Mouse (Mus musculus) G1E (cell line): Measurements from ENCODE around the gene Actn1.

Experiments used
- CTCF ChIP-seq: IDR thresholded peaks from 2 replicates; pipeline ENCODE4 v1.5.1; 2012; ENCODE audit warnings: low read depth, low read length, inconsistent platforms, mixed read lengths
- GATA1 ChIP-seq: IDR thresholded peaks from 2 replicates; pipeline ENCODE4 v1.6.1; 2012; ENCODE audit warnings: borderline replicate concordance, low read length, inconsistent platforms, mixed read lengths
- GATA2 ChIP-seq: IDR thresholded peaks from 2 replicates; pipeline ENCODE4 v1.6.1; 2012; ENCODE audit warnings: low read depth, low read length, inconsistent platforms, borderline replicate concordance
- TAL1 ChIP-seq: conservative IDR thresholded peaks from 2 replicates; pipeline ENCODE4 v1.6.1; 2012; ENCODE audit warnings: low read depth, low read length, inconsistent platforms, mixed read lengths

DNA sequence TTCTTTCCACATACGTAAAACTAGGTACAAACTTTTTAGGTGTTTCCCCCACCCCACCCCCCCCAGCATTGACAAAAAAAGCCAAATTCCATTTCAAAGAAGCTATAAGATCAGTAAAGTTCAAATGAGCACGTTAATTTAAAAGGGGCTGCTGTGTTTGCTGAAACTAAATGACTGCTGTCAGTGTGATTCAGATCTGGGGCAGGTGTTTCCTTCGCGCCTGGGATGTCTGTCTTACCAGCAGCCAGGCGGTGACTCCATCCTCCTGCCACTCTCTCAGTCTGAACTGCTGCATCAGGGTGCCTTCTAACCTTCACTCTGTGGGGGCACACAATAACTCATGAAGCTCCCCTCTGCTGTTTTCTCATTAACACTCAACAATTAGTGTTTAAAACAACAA lies 11.6 kb upstream of the Actn1 start:
- TF ChIP-seq CTCF (no peak), GATA1 (no peak), GATA2 (no peak), TAL1 (no peak)
